Mouse (Mus musculus) kidney, adult 2 months (tissue): ENCODE results near the gene Blm.

ENCODE experiments used
- CTCF ChIP-seq: fragments of 200-500 bp; conservative IDR thresholded peaks from 2 replicates; pipeline ENCODE4 v1.5.1; 2011; ENCODE audit warnings: low read depth, mild to moderate bottlenecking, control low read depth, low read length, moderate library complexity, mixed read lengths; ENCODE audit not compliant: insufficient read depth, insufficient read length
- POLR2A ChIP-seq: fragments of 200-500 bp; IDR thresholded peaks from one replicate; pipeline ENCODE4 v1.6.1; 2011; ENCODE audit warnings: low read depth, low read length, control low read depth

- no peak for TF ChIP-seq CTCF
- no peak for TF ChIP-seq POLR2A
Measured at GRCm38 (mm10) chr7:80557161-80557560, 22.2 kb upstream of the Blm start.
